Mouse (Mus musculus): ENCODE measurements around the gene Hbb-bs. TPM values are rescaled to one million over a fixed set of nuclear protein-coding genes. Genes with fewer than 3 reads are reported as not detected.

Gene Hbb-bs
- polyA plus RNA-seq (2017; shearing (Covaris generic)), result 1.2 TPM

DNA sequence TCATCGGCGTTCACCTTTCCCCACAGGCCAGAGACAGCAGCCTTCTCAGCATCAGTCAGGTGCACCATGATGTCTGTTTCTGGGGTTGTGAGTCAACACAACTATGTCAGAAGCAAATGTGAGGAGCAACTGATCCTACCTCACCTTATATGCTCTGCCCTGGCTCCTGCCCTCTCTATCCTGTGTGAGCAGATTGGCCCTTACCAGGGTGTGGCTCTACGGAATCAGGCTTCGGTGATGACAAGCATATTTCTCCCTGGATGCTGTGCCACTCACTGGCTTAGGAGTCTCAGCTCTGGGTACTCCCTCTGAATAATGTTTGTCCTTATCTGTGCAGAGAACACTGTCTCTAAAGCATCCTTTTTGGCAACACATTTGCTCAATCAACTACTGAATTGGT lies at the start of gene Hbb-bs:
Gene Hbb-bs (minus strand): TSS at position 289 of the 400 bp plus-strand sequence.

GRCm38 (mm10) chr7:103853090-103853489 lies 25.2 kb upstream of the Hbb-bs start, which contains the start of gene Hbb-y:
Gene Hbb-y, minus strand, starts transcription at chr7:103853216.

GRCm38 (mm10) chr7:103843034-103843433 lies 15.1 kb upstream of the Hbb-bs start, which contains the start of gene Hbb-bh1:
Gene Hbb-bh1, minus strand, starts transcription at chr7:103843164.

GRCm38 (mm10) chr7:103840268-103840667 lies 12.4 kb upstream of the Hbb-bs start, which contains the start of gene Hbb-bh2:
Gene Hbb-bh2, minus strand, starts transcription at chr7:103840520.

DNA sequence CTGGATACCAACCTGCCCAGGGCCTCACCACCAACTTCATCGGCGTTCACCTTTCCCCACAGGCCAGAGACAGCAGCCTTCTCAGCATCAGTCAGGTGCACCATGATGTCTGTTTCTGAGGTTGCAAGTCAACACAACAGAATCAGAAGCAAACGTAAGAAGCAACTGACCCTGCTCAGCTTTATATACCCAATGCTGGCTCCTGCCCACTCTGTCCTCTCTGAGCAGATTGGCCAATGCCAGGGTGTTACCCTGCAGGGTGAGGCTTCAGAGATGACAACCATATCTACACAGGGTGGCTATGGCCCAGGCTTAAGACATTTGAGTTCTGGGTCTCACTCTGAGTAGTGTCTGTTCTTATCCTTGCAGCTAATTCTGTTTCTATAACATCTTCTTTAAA lies 14.1 kb downstream of the Hbb-bs start, which contains the start of gene Hbb-bt:
Gene Hbb-bt (minus strand): TSS at position 231 of the 400 bp plus-strand sequence.

GRCm38 (mm10) chr7:103791721-103792120 lies 36.2 kb downstream of the Hbb-bs start, which contains the start of gene Olfr67:
Gene Olfr67, minus strand, starts transcription at chr7:103791821.

DNA sequence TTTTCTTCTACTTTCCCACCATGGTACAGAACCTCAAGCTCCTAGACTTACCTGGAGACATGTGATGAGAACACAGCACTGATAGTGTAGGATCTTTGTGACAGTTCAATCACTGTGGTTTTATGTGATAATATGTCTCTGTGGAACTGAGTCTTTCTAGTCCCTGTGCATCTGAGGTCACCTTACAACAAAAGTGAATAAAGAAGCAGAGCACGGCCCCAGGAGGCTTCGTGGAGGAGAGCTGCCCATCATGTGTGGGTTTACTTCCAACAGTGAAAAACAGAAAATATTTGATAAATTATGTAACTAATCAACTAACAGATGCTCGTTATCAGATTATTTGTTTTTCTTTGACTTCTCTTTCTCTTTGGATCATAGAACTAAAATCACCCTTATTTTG lies 48.3 kb downstream of the Hbb-bs start, which contains the start of gene Olfr68:
Gene Olfr68 (minus strand): TSS at position 101 of the 400 bp plus-strand sequence.

Other genes with a start within 250 kb of the Hbb-bs start
- not detected for gene Olfr618, start 238.0 kb downstream of the Hbb-bs start, polyA plus RNA-seq (2017; shearing (Covaris generic))
- not detected for gene Olfr619, start 227.5 kb downstream of the Hbb-bs start, polyA plus RNA-seq (2017; shearing (Covaris generic))
- gene Olfr620, start 215.6 kb downstream of the Hbb-bs start, polyA plus RNA-seq (2017; shearing (Covaris generic)), result 0.25 TPM
- not detected for gene Olfr622, start 185.4 kb downstream of the Hbb-bs start, polyA plus RNA-seq (2017; shearing (Covaris generic))
- not detected for gene Olfr623, start 164.4 kb downstream of the Hbb-bs start, polyA plus RNA-seq (2017; shearing (Covaris generic))
- gene Olfr624, start 156.9 kb downstream of the Hbb-bs start, polyA plus RNA-seq (2017; shearing (Covaris generic)), result 0.06 TPM
- gene Olfr625-ps1, start 145.4 kb downstream of the Hbb-bs start, polyA plus RNA-seq (2017; shearing (Covaris generic)), result not detected
- not detected for gene Olfr243, start 113.4 kb downstream of the Hbb-bs start, polyA plus RNA-seq (2017; shearing (Covaris generic))
- not detected for gene Olfr628, start 97.7 kb downstream of the Hbb-bs start, polyA plus RNA-seq (2017; shearing (Covaris generic))
- not detected for gene Olfr629, start 83.2 kb downstream of the Hbb-bs start, polyA plus RNA-seq (2017; shearing (Covaris generic))
- gene Olfr630, start 70.8 kb downstream of the Hbb-bs start, polyA plus RNA-seq (2017; shearing (Covaris generic)), result not detected
- not detected for gene Olfr69, start 56.5 kb downstream of the Hbb-bs start, polyA plus RNA-seq (2017; shearing (Covaris generic))
- gene Olfr68, start 48.4 kb downstream of the Hbb-bs start, polyA plus RNA-seq (2017; shearing (Covaris generic)), result not detected
- gene Olfr67, start 36.3 kb downstream of the Hbb-bs start, polyA plus RNA-seq (2017; shearing (Covaris generic)), result not detected
- not detected for gene Hbb-bt, start 14.1 kb downstream of the Hbb-bs start, polyA plus RNA-seq (2017; shearing (Covaris generic))
- gene Hbb-bh2, start 12.4 kb upstream of the Hbb-bs start, polyA plus RNA-seq (2017; shearing (Covaris generic)), result not detected
- gene Hbb-bh1, start 15.1 kb upstream of the Hbb-bs start, polyA plus RNA-seq (2017; shearing (Covaris generic)), result not detected
- not detected for gene Hbb-y, start 25.1 kb upstream of the Hbb-bs start, polyA plus RNA-seq (2017; shearing (Covaris generic))
- gene Olfr66, start 58.2 kb upstream of the Hbb-bs start, polyA plus RNA-seq (2017; shearing (Covaris generic)), result not detected
- not detected for gene Olfr64, start 66.4 kb upstream of the Hbb-bs start, polyA plus RNA-seq (2017; shearing (Covaris generic))
- not detected for gene Olfr65, start 75.4 kb upstream of the Hbb-bs start, polyA plus RNA-seq (2017; shearing (Covaris generic))
- gene Olfr631, start 100.7 kb upstream of the Hbb-bs start, polyA plus RNA-seq (2017; shearing (Covaris generic)), result not detected
- not detected for gene Olfr632, start 106.3 kb upstream of the Hbb-bs start, polyA plus RNA-seq (2017; shearing (Covaris generic))
- not detected for gene Olfr633, start 116.3 kb upstream of the Hbb-bs start, polyA plus RNA-seq (2017; shearing (Covaris generic))
- gene Olfr635, start 143.1 kb upstream of the Hbb-bs start, polyA plus RNA-seq (2017; shearing (Covaris generic)), result 0.04 TPM
- not detected for gene Olfr638, start 170.7 kb upstream of the Hbb-bs start, polyA plus RNA-seq (2017; shearing (Covaris generic))
- gene Olfr639, start 189.2 kb upstream of the Hbb-bs start, polyA plus RNA-seq (2017; shearing (Covaris generic)), result 0.05 TPM
- gene Olfr640, start 197.5 kb upstream of the Hbb-bs start, polyA plus RNA-seq (2017; shearing (Covaris generic)), result not detected
- gene Olfr641, start 207.3 kb upstream of the Hbb-bs start, polyA plus RNA-seq (2017; shearing (Covaris generic)), result not detected
- not detected for gene Olfr642, start 224.6 kb upstream of the Hbb-bs start, polyA plus RNA-seq (2017; shearing (Covaris generic))
- gene 4930516K23Rik, start 233.3 kb upstream of the Hbb-bs start, polyA plus RNA-seq (2017; shearing (Covaris generic)), result not detected
- not detected for gene Olfr644, start 243.8 kb upstream of the Hbb-bs start, polyA plus RNA-seq (2017; shearing (Covaris generic))